Mouse (Mus musculus): ENCODE results near the gene Acad11. TPM values are rescaled to one million over a fixed set of nuclear protein-coding genes. Genes with fewer than 3 reads are reported as not detected.

Acad11 gene
- polyA plus RNA-seq, 1 experiment = 40.5 TPM

DNA sequence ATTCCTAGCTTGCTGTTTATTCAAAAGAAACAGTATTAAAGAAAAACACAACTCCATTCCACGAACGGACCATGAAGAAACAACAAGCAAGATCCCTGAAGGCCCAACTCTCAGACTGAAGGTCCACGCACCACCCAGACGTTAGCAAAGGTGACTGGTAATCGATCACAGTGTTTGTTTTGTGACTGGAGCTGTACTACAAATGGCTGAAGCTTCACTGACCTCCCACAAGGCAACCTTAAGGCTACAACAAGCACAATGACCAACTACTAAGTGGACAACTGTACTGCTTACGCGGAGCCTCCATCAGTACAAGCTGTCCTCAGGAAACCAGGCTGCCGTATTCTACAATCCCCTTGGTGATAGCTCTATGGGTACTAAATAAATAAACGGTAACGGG, 106.8 kb downstream of the Acad11 start:
- H3K9ac ChIP-seq (ENCODE audit: low read depth, poor library complexity, severe bottlenecking) = no peak overlapping the region
- H3K27me3 ChIP-seq (ENCODE audit: control insufficient read depth, insufficient read depth, low read length, poor library complexity, severe bottlenecking) = no peaks in the 10 kb centered on the region
- TF ChIP-seq POLR2A (IDR thresholded peaks at IDR 0.05; ENCODE audit: insufficient read depth, low read length) = no peak
- TF ChIP-seq CTCF (IDR thresholded peaks at IDR 0.05; ENCODE audit: low read depth, low read length) = no peak
- no peak for TF ChIP-seq EP300 (IDR thresholded peaks at IDR 0.05; ENCODE audit: insufficient read depth, low read depth, low read length)
- H3K36me3 ChIP-seq (ENCODE audit: control insufficient read depth, insufficient read depth, low read length, poor library complexity, severe bottlenecking) = peaks cover 26% of the 10 kb centered on the region
- H3K4me1 ChIP-seq (ENCODE audit: control insufficient read depth, insufficient read depth, low read length) = no peaks in the 10 kb centered on the region
- no peaks in the 10 kb centered on the region for H3K9me3 ChIP-seq (replicated peaks; ENCODE audit: control insufficient read depth, insufficient read depth, low read length, poor library complexity, severe bottlenecking)
- H3K4me3 ChIP-seq (ENCODE audit: low read depth, low read length) = no peak overlapping the region
- H3K27ac ChIP-seq (ENCODE audit: insufficient read depth, low read length) = no peak overlapping the region

DNA sequence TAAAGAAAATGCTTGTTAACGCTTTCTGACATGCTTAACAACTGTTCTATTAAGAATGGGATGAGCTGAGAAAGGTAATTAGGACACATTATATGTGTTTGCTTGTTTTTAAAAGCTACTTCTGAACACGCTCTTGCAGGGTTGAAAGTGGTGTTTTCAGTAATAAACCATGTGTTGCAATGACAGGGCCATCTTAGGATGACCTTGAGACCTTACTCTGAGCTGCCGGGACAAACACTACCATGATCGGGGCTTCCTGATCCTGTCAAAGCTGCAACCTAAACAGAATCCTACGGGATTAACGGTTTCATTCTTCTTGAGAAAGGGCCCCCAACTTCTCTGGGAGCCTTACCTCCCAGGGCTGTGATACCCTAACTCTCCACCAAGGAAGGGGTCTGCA, 108.5 kb downstream of the Acad11 start:
- TF ChIP-seq EP300 (IDR thresholded peaks at IDR 0.05; ENCODE audit: insufficient read depth, low read depth, low read length) (no peak), CTCF (IDR thresholded peaks at IDR 0.05; ENCODE audit: low read depth, low read length) (no peak), POLR2A (IDR thresholded peaks at IDR 0.05; ENCODE audit: insufficient read depth, low read length) (no peak)
- no peak overlapping the region for H3K27ac ChIP-seq (ENCODE audit: insufficient read depth, low read length)
- H3K9me3 ChIP-seq (replicated peaks; ENCODE audit: control insufficient read depth, insufficient read depth, low read length, poor library complexity, severe bottlenecking) = no peaks in the 10 kb centered on the region
- H3K9ac ChIP-seq (ENCODE audit: low read depth, poor library complexity, severe bottlenecking) = no peak overlapping the region
- H3K36me3 ChIP-seq (ENCODE audit: control insufficient read depth, insufficient read depth, low read length, poor library complexity, severe bottlenecking) = peaks cover 28% of the 10 kb centered on the region
- H3K4me3 ChIP-seq (ENCODE audit: low read depth, low read length) = no peak overlapping the region
- H3K27me3 ChIP-seq (ENCODE audit: control insufficient read depth, insufficient read depth, low read length, poor library complexity, severe bottlenecking) = no peaks in the 10 kb centered on the region
- no peaks in the 10 kb centered on the region for H3K4me1 ChIP-seq (ENCODE audit: control insufficient read depth, insufficient read depth, low read length)

DNA sequence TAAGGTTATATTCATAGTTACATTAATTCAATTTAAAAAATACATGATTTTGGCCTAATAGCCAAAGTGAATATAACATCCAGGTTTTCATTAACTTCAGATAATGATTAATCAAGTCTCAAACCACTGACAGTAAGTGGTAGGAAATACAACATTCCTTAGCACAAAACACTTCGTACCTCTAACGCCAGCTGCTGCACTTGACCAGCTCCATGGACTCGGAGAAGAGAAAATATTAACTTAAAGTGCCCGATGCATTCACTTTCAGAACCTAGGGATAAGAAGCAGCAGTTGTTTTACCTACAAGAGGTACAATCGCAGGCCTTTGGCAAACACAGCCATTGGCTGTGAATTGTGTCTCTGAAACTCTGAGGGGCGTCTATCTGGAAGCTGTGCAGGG, 109.2 kb downstream of the Acad11 start:
- Histone ChIP-seq H3K4me3 (ENCODE audit: low read depth, low read length) (no peak overlapping the region), H3K9me3 (replicated peaks; ENCODE audit: control insufficient read depth, insufficient read depth, low read length, poor library complexity, severe bottlenecking) (no peaks in the 10 kb centered on the region), H3K27ac (ENCODE audit: insufficient read depth, low read length) (no peak overlapping the region), H3K27me3 (ENCODE audit: control insufficient read depth, insufficient read depth, low read length, poor library complexity, severe bottlenecking) (no peaks in the 10 kb centered on the region), H3K36me3 (ENCODE audit: control insufficient read depth, insufficient read depth, low read length, poor library complexity, severe bottlenecking) (peaks cover 26% of the 10 kb centered on the region), H3K4me1 (ENCODE audit: control insufficient read depth, insufficient read depth, low read length) (no peaks in the 10 kb centered on the region), H3K9ac (ENCODE audit: low read depth, poor library complexity, severe bottlenecking) (no peak overlapping the region)
- TF ChIP-seq POLR2A (IDR thresholded peaks at IDR 0.05; ENCODE audit: insufficient read depth, low read length) (no peak), CTCF (IDR thresholded peaks at IDR 0.05; ENCODE audit: low read depth, low read length) (no peak), EP300 (IDR thresholded peaks at IDR 0.05; ENCODE audit: insufficient read depth, low read depth, low read length) (no peak)

Other genes starting within 250 kb of the Acad11 start
- gene Nphp3, start 60.8 kb upstream of the Acad11 start, polyA plus RNA-seq (2011; ENCODE audit: insufficient read depth, insufficient read length, low read depth, missing spikeins) = 26.8 and 29.4 TPM in 2 replicates
- not detected in 2 replicates for gene Gm28305, start 22.7 kb upstream of the Acad11 start, polyA plus RNA-seq (2011; ENCODE audit: insufficient read depth, insufficient read length, low read depth, missing spikeins)
- 29.0 and 30.4 TPM in 2 replicates for gene Uba5, start 243 bp upstream of the Acad11 start, polyA plus RNA-seq (2011; ENCODE audit: insufficient read depth, insufficient read length, low read depth, missing spikeins)
- gene Ackr4, start 63.6 kb downstream of the Acad11 start, polyA plus RNA-seq (2011; ENCODE audit: insufficient read depth, insufficient read length, low read depth, missing spikeins) = 7.4 and 7.7 TPM in 2 replicates
- gene Dnajc13, start 199.6 kb downstream of the Acad11 start, polyA plus RNA-seq (2011; ENCODE audit: insufficient read depth, insufficient read length, low read depth, missing spikeins) = 110 and 119 TPM in 2 replicates

Data from ES-Bruce4 (cell line).